Mouse (Mus musculus): ENCODE data around the gene Tmem52b. TPM values are rescaled to one million over a fixed set of nuclear protein-coding genes. Genes with fewer than 3 reads are reported as not detected.

Gene Tmem52b
- total RNA-seq, 2 experiments from 2014 or later = not detected

Other genes starting within 250 kb of the Tmem52b start
- 4.2 and 17.3 TPM in 2 replicates for gene Cd69, start 237.1 kb upstream of the Tmem52b start, total RNA-seq (2015; ENCODE audit: low replicate concordance)
- 2.6 and 3.7 TPM in 2 replicates for gene Cd69, start 237.1 kb upstream of the Tmem52b start, total RNA-seq (2017; ENCODE audit: low replicate concordance)
- not detected in 2 replicates for gene 4922502D21Rik, start 180.8 kb upstream of the Tmem52b start, total RNA-seq (2015; ENCODE audit: low replicate concordance)
- gene 4922502D21Rik, start 180.8 kb upstream of the Tmem52b start, total RNA-seq (2017; ENCODE audit: low replicate concordance) = not detected in 2 replicates
- 153 and 181 TPM in 2 replicates for gene Clec12a, start 169.9 kb upstream of the Tmem52b start, total RNA-seq (2015; ENCODE audit: low replicate concordance)
- gene Clec12a, start 169.9 kb upstream of the Tmem52b start, total RNA-seq (2017; ENCODE audit: low replicate concordance) = 93.7 and 116 TPM in 2 replicates
- gene Clec12b, start 126.7 kb upstream of the Tmem52b start, total RNA-seq (2015; ENCODE audit: low replicate concordance) = not detected in 2 replicates
- not detected in 2 replicates for gene Clec12b, start 126.7 kb upstream of the Tmem52b start, total RNA-seq (2017; ENCODE audit: low replicate concordance)
- gene Clec1b, start 115.3 kb upstream of the Tmem52b start, total RNA-seq (2015; ENCODE audit: low replicate concordance) = 8.6 TPM in 1 of 2 replicates, not detected in the other
- 0.56 and 4.3 TPM in 2 replicates for gene Clec1b, start 115.3 kb upstream of the Tmem52b start, total RNA-seq (2017; ENCODE audit: low replicate concordance)
- gene Clec9a, start 103.7 kb upstream of the Tmem52b start, total RNA-seq (2015; ENCODE audit: low replicate concordance) = 0.63 TPM in 1 of 2 replicates, not detected in the other
- gene Clec9a, start 103.7 kb upstream of the Tmem52b start, total RNA-seq (2017; ENCODE audit: low replicate concordance) = 2.0 and 6.6 TPM in 2 replicates
- not detected in 2 replicates for gene Clec1a, start 60.6 kb upstream of the Tmem52b start, total RNA-seq (2015; ENCODE audit: low replicate concordance)
- gene Clec1a, start 60.6 kb upstream of the Tmem52b start, total RNA-seq (2017; ENCODE audit: low replicate concordance) = 0.17 and 1.1 TPM in 2 replicates
- gene Olr1, start 5.4 kb upstream of the Tmem52b start, total RNA-seq (2015; ENCODE audit: low replicate concordance) = 6.9 and 13.8 TPM in 2 replicates
- gene Olr1, start 5.4 kb upstream of the Tmem52b start, total RNA-seq (2017; ENCODE audit: low replicate concordance) = 10.0 and 12.6 TPM in 2 replicates
- gene Gabarapl1, start 20.6 kb downstream of the Tmem52b start, total RNA-seq (2015; ENCODE audit: low replicate concordance) = 14.0 and 22.6 TPM in 2 replicates
- 31.4 and 36.7 TPM in 2 replicates for gene Gabarapl1, start 20.6 kb downstream of the Tmem52b start, total RNA-seq (2017; ENCODE audit: low replicate concordance)
- not detected in 2 replicates for gene Klre1, start 65.3 kb downstream of the Tmem52b start, total RNA-seq (2015; ENCODE audit: low replicate concordance)
- 1.1 TPM in 1 of 2 replicates, not detected in the other for gene Klre1, start 65.3 kb downstream of the Tmem52b start, total RNA-seq (2017; ENCODE audit: low replicate concordance)
- gene Klrd1, start 79.2 kb downstream of the Tmem52b start, total RNA-seq (2015; ENCODE audit: low replicate concordance) = not detected in 2 replicates
- gene Klrd1, start 79.2 kb downstream of the Tmem52b start, total RNA-seq (2017; ENCODE audit: low replicate concordance) = 2.4 TPM in 1 of 2 replicates, not detected in the other
- gene Klrk1, start 111.3 kb downstream of the Tmem52b start, total RNA-seq (2015; ENCODE audit: low replicate concordance) = 1.7 and 2.9 TPM in 2 replicates
- 3.4 and 6.6 TPM in 2 replicates for gene Klrk1, start 111.3 kb downstream of the Tmem52b start, total RNA-seq (2017; ENCODE audit: low replicate concordance)
- gene Klrc3, start 130.8 kb downstream of the Tmem52b start, total RNA-seq (2015; ENCODE audit: low replicate concordance) = not detected in 2 replicates
- not detected in 2 replicates for gene Klrc3, start 130.8 kb downstream of the Tmem52b start, total RNA-seq (2017; ENCODE audit: low replicate concordance)
- gene Klrc2, start 148.1 kb downstream of the Tmem52b start, total RNA-seq (2015; ENCODE audit: low replicate concordance) = 1.0 TPM in 1 of 2 replicates, not detected in the other
- 0.42 and 1.3 TPM in 2 replicates for gene Klrc2, start 148.1 kb downstream of the Tmem52b start, total RNA-seq (2017; ENCODE audit: low replicate concordance)
- gene Klrc1, start 166.4 kb downstream of the Tmem52b start, total RNA-seq (2015; ENCODE audit: low replicate concordance) = 0.63 TPM in 1 of 2 replicates, not detected in the other
- 2.2 and 3.1 TPM in 2 replicates for gene Klrc1, start 166.4 kb downstream of the Tmem52b start, total RNA-seq (2017; ENCODE audit: low replicate concordance)
- not detected in 2 replicates for gene Klri1, start 204.6 kb downstream of the Tmem52b start, total RNA-seq (2015; ENCODE audit: low replicate concordance)
- not detected in 2 replicates for gene Klri1, start 204.6 kb downstream of the Tmem52b start, total RNA-seq (2017; ENCODE audit: low replicate concordance)
- not detected in 2 replicates for gene Klri2, start 227.9 kb downstream of the Tmem52b start, total RNA-seq (2015; ENCODE audit: low replicate concordance)
- gene Klri2, start 227.9 kb downstream of the Tmem52b start, total RNA-seq (2017; ENCODE audit: low replicate concordance) = not detected in 2 replicates